Mouse (Mus musculus): ENCODE data around the gene Galnt16.

Galnt16 gene

DNA sequence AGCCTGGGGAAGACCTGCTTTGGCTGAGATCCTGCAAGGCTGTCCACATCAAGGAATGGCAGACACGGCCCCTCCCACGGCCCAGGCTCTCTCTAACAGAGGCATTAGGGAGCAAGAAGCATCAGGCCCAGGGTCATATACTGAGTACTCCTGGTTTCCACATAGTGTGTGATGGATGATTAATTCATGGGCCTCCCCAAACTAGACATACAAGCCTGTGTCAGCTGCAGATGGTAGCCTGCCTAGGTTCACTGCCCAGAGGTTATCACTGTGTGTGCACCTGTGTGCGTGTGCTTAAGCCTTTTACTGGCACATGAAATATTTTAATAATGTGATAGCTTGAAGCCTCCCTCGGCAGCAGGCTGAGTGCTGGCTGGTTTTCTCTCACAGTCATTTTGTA is 77.9 kb downstream of the Galnt16 start:
- DNase-seq (ENCODE audit: low read depth, low spot score): no peak

DNA sequence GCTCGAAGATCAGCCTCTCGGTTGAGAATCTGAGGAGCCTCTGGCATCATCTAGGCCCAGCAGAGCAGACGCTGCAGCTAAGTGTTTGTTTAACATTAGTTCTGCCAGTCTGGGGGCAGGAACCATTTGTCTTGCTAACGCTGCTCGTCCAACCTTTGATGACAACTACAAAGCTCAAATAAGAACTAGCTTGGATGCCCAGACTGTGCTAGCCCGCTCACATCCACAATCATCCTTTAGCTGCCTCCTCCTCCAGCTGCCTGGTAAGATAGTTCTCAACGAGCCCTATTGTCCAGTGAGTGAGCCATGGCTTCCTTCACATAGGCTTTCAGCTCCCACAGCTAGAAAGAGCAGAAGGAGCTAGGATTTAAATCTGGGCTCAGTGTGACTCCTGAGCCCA is 80.2 kb downstream of the Galnt16 start:
- DNase-seq (ENCODE audit: low read depth, low spot score): no peak

DNA sequence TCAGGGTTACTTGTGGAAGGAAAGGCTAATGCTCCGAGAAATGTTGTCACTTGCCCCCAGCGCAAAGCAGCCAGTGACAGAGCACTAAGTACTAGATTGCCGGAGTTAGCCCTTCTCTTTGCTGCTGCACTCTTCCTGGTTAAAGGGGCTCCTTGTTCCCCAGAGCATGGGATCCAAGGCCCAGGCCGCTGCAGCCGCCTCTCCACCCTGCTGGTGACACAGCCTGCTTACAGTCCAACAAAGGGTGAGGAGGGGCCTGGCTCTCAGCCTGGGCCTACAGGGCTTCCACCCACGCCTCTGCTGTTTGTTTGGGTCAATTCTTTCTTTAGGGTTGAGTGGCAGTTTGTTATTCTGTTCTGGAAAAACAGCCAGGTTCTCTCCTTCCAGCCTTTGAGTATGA is 80.7 kb downstream of the Galnt16 start:
- DNase-seq (ENCODE audit: low read depth, low spot score): no peak

DNA sequence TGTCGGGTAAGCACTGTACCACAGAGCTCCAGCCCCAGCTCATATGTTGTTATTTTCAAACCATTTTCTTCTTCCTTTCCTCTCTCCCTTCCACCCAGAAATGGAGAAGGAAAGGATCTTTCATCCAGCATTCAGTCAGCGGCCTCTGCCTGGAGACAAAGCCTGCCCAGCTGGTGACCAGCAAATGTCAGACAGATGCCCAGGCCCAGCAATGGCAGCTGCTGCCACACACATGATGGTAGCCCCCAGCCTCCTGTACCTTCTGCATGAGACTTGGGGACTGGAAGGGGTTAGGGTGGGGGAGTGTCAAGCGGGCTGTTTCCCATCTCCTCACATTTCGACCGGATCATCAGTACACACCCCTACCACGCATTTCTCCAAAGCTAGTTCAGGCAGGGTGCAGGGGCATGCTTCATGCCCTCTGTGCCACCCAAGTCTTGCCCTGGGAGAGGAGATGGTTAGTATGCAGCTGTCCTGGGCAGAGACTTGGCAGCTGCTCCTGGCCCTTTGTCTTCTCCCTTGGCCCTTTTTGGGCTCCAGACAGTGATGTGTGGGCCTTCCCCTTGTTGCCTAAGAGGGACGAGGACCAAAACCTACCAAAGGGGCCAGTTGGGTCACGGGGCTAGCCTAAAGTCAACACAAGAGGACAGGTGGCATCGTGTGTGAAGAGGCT is 83.7 kb downstream of the Galnt16 start:
- DNase-seq (ENCODE audit: low read depth, low spot score): no peak

DNA sequence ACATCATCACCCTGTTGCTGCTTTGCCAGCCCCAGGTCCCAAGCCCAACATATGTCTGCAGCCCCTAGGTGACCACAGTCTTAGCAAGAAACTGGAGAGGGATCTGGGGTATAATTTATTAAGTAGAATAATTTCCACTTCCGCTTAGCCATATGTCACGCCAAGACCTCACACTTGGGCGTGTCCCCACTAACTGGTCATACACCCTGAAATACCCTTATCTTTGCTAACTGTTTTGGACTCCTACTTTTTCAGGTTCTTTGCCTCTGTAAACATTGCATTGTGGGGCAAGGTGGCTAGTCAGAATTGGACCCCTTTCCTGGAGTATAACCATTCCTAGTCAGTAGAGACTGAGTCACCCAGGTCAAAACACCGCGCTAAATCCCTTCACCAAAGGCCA is 84.4 kb downstream of the Galnt16 start:
- DNase-seq (ENCODE audit: low read depth, low spot score): no peak

DNA sequence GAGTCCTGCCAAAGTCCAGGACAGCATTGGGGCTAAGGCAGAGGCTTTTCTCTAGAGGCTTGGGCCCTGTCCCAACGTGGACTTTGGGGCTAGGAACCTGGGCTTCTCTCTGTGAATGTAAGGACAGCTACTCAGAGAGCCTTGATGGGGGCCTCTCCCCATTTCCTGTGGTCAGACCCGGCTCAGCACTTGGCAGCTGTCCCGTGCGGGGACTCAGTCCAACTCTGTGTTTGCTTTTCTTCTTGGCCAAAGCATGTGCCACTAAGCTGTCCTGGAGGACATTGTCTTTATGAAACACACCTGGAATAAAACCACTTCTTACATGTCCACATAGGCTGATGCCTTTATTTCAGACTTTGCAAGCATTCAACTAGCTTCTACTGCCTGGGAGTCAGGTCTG is 85.5 kb downstream of the Galnt16 start:
- DNase-seq (ENCODE audit: low read depth, low spot score): no peak

DNA sequence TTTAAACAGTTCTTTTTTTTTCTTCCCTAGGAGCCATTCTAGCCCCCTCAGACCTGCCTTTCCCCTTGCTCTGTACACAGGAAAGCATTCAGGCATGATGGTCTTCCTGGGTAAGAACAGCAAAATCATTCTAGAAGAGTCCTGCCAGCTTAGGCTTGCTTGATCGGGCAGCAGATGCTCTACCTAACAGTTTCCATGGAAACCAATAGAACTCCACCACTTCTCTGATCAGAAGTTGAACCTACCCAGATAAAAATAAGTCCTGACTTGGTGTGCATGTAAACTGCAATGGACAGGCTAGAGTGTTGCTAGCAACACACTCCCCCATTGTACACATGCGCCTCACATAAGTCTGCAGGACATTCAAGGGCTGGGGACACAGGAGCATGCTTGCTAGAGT is 86.1 kb downstream of the Galnt16 start:
- DNase-seq (ENCODE audit: low read depth, low spot score): no peak

DNA sequence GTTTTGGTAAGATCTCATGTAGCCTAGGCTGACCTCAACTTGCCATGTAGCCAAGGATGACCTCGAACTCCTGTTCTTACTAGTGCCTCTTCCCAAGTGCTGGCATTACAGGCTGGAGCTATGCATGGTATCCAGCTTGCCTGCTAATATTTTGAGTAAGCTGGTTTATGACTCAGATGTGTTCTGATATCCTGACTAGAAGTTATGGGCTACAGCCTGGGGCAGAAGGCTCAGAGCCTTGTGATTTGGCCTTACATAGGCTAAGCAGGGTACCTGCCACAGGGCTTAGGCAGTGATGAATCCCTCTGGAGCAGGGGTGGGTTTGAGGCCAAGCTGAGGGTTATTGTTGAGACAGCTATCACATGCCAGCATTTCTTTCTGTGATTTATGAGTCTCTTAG is 90.5 kb downstream of the Galnt16 start:
- DNase-seq (ENCODE audit: low read depth, low spot score): no peak

DNA sequence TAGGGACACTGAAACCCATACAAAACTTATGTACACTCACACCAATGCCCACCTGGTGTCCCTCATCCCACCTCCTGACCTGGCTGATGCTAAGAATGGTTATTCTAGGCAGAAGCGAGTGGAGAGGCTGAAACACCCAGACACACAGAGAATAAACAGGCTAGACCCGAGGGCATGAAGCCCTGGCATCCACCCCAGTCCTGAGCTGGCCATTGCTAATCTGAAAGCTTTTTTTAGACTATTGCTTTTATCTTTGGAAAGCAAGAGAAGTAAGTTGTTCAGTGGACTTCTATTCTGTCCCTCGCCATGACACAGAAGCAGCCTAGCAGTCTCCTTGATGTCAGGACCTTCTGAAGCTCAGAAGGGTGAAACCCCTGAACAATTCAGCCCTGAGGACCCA is 91.9 kb downstream of the Galnt16 start:
- DNase-seq (ENCODE audit: low read depth, low spot score): no peak

DNA sequence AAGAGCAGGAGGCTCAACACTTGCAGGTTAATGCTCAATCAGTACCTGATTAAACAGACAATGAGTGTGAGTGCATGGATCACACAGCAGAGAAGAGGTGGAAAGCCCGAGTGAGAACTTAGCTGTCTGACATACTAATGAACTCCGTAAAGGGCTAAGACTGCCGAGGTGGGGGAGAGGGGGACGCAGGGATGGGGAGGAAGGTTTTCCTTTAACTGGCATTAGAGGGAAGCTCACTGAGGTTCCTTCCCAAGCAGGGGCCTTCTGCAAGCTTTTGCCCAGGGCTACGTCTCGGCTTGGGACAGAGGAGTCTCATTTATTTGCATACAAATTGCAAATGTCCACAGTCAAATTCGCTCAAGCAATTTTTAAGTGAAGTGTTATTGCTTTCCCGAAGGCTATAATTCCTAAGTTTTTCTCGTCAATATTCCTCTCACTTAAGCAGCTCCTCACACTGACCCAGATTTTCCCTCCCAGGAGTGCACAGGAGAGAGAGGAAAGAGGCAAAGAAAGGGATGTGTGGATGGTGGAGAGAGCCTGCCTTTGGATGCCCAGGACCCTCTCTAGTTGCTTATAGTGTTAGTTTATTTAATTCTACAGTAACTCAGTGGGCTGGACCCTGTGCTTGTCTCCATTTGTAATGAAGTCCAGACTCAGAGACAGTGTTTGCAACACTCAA is 94.2 kb downstream of the Galnt16 start:
- no peak for DNase-seq (ENCODE audit: low read depth, low spot score)

DNA sequence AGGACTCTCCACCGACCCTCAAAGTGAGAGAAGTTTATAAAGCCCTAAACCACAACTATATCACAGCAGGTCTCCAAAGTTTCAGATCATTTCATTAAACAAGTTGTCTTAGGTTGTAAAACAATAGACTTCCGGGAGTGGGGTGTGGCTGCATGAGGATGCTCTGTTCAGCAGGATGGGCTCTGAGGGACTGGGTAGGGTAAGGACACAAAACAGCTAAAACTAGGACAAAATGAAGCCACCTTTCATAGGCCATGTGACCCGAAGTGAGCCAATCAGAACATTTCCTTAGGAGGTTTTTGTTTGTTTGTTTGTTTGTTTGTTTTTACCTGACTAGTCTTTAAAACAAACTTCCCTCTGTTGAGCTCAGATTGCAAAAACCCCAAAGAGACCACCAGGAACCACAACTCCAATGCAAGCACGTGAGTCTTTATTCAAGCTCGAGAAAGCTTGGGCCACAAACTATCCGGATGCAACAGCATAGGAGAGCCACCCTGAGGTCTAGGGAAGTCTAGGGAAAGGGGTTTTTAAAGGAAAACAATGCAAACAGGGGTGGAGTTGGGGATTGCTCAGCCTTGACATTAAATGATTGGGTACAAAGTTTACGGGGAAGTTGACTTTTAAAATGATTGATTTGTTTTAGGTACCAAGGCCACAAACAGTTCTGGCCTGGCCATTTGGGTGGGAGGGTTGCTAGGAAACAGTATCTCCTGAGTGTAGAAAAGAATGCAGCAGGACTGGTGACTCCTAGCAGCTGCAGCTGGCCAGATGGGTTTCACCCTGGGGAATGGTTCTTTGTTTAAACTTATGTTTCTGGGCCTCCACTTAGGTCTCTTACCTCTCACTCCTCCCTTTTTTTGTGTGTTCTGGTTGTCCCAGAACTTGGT is 97.5 kb downstream of the Galnt16 start:
- DNase-seq (ENCODE audit: low read depth, low spot score): no peak

DNA sequence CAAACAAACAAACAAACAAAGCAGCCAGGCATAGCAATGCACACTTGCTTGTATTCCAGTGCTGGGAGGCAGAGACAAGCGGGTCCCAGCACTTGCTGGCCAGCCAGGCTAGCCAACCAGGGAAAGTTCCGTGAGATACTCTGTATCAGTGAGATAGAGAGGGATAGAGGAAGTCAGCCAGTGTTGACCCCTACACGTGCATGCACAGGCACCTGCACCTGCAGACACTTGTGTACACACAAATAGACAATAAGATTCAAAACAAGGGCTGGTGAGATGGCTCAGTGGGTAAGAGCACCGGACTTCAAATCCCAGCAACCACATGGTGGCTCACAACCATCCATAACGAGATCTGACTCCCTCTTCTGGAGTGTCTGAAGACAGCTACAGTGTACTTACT is 102.4 kb downstream of the Galnt16 start:
- DNase-seq (ENCODE audit: low read depth, low spot score): no peak

DNA sequence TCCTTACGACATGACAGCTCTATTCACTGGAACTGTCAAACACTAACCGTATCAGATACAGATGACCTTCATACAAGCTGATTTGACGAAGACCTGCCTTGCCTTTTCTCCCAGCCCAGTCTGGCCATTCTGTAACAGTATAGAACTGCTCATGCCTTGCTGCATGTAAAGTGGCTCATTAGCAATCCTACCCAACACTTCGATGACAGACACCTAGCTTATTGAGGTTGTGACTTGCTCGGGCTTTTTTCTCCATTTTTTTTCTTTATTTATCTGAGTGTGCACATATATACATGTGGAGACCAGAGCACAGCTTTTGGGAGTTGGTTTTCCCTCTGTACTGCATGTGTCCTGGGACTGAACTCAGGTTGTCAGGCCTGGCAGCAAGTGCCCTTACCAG is 113.7 kb downstream of the Galnt16 start:
- DNase-seq (ENCODE audit: low read depth, low spot score): no peak

DNA sequence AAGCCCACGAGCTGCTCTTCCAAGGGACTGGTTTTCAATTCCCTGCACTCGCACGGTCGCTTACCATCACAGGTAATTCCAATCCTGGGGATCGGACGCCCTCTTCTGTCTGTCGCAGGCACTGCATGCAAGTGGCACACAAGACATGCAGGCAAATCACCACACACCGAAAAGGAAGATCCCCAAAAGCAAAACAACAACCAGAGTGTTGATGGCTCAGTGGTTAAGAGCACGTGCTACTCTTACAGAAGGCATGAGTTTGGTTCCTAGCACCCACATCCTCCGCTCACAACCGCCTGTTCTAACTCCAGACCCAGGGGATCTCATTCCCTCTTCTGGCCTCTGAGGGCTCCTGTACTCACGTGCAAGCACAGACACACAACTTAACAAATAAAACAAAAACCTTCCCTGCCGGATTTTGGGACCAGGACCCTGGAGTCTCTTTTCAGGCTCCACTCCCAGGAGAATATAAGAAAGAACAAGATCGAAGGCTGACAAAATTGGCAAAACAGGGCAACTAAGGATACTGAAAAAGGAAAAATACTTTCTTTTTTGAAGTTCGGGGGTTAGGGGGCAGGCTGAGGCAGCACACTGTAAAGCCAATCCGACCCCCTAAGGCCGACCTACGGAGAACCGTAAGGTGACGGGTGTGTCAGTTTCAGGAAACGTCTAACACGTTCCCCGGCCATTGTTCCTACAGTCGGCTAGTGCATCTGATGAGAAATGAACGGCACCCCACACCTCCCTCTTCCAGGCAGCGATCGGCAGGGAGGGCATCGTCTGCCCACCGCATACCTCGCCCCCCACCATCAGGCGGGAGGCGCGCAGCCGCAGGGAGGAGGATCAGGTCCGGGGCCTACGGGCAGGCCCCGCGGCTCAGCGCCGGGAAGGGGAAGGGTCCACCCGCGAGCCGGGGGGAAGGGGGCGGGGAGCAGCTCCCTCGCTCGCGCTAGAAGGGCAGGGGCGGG is 124.9 kb downstream of the Galnt16 start:
- DNase-seq (ENCODE audit: low read depth, low spot score): peak; percentile 67

DNA sequence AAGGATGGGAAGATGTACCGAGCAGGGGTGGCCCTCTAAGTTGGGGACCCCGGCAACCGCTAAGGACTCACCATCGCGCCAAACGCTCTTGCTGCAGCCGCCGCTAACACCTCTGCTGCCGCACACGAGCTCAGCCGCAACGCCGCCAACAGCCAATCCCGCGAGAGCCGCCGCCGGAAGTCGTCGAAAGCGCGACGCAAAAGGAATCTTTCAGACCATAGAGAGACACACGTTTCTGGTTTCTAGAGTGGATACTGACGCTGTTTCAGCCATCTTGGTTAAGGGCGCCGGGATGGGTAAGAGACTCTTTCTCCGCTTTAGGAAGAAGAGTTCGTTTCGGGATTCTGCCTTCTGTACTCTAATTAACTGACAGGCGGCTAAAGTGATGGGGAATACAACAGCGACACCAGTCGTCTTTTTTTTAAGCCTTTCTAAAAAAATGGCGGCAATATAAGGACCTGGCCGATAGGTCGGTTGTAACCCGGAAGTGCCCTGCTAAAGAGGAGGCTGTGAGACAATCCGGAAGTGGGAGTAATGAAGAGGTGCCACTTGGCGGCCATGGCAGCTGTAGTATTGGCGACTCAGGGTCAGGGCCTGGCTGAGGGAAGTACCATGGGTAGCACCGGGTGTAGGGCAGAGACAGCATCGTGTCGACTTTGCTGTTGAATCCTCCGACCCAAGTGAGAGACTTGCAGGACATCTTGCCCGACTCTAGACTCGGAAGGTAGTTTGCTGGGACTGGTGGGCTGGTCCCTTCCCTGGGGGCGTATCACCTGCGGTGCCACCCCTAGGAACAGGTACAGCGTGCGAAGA is 125.8 kb downstream of the Galnt16 start, which contains the start of the genes Slc39a9 and Erh:
Gene Slc39a9 (plus strand): TSS at position 191 of the 813 bp plus-strand sequence.
Gene Erh (minus strand): TSS at position 649 of the 813 bp plus-strand sequence.
- peak; percentile 91 for DNase-seq (ENCODE audit: low read depth, low spot score)

DNA sequence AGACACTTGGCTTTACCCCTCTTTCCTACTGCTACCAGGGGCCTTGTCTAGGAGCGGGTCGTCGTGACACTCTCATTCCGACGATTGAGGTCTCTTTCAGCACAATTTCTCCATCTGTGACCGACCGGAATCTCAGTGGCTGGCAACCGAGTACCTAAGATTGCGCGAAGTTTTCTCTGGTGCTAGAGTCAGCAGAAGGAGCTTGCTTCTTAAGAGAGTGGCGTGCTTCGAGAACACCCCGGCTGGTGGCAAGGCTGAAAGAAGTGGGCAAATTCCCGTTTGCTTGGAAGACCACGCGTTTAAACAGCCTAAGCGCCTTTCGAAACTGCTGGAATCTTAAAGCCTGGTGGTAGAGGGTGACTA is 126.4 kb downstream of the Galnt16 start:
- DNase-seq (ENCODE audit: low read depth, low spot score): no peak

DNA sequence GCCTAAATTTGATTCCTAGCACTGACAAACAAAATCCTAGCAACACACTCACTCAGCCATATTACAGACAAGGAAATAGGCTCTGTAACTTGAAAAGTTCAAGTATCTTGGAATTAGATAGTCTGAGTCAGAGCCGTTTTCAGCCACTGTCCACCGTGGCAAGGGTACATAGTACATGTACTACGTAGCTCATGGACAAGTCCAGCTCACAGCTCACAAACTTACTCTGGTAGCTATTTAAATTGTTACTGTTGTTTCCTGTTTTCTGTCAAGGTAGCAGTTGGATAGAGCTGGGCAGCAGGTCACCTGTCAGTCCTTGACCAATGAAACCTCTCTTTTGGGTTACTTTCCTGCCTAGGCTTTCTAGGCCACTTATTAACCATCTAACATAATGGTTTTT is 128.3 kb downstream of the Galnt16 start:
- DNase-seq (ENCODE audit: low read depth, low spot score): no peak

DNA sequence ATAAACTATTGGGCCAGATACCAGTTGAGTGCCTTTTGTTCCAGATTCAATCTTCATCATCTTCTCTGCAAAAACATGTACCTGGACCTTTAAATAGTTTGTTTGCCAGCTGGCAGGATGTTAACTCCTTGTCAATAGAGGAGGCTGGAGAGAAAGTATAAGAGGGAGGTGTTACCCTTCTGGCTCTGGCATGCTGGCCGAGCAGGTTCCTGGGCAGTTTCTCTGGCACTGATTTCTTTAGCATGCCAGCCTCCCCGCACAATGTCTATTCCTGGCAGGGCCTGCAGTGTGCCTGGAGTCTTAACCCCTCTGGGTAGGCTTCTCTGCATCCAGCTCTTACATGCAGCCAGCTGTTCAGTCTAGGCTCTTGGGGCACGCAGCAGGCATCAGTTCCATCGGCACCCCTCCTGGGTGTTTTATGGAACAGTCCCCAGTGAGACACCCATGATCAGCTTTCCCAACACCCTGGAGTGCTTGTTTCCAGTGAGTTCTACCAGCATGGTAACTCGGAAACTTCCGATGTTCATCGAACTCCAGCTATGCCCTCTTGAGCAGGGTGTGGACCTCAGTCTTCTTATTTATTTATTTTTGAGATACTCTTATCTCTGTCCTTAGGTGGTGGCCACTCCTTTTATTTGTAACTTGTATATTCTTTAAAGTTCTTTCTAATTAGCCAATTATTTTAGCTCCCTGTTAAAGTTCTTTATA is 136.0 kb downstream of the Galnt16 start:
- no peak for DNase-seq (ENCODE audit: low read depth, low spot score)

DNA sequence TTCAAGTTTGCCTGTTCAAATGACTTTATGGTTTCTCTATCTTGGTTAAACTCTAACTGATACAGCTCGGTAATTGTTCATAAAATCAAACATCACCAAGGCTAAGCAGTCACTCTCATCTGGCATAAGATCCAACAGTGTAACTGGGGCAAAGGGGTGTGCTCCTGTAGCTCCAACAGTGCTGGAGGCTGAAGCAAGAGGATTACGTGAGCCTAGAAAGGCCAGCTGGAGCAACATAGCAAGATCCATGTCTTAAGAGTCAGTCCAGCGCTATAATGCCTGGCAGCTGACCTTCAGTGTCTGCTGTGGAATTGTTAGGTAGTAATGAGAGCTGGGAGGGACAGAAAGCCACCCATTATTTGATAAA is 136.6 kb downstream of the Galnt16 start:
- DNase-seq (ENCODE audit: low read depth, low spot score): no peak

DNA sequence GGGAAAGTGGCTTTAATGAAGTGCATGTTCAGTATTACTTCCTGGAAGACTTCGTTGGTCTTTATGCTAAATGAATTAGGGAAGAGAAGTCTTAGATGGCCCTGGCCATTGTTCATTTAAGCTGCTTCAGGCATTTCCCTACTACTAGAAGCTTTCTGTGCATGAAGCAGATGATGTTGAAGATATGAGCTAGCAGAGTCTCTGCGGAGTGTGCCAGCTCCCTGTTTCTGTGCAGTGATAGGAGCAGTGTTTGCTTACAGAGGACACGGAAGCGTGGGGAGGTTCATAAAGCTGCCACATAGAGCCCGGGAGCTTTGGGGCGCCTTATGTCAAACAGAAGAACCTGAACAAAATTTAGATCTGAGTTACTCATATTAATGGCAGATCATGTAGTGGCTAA is 140.6 kb downstream of the Galnt16 start:
- no peak for DNase-seq (ENCODE audit: low read depth, low spot score)
